Mouse (Mus musculus) G1E (cell line): ENCODE data around the gene Ddb2.

ENCODE experiments used
- CTCF ChIP-seq: IDR thresholded peaks from 2 replicates; pipeline ENCODE4 v1.5.1; 2012; ENCODE audit warnings: low read depth, low read length, inconsistent platforms, mixed read lengths
- GATA1 ChIP-seq: IDR thresholded peaks from 2 replicates; pipeline ENCODE4 v1.6.1; 2012; ENCODE audit warnings: borderline replicate concordance, low read length, inconsistent platforms, mixed read lengths
- POLR2AphosphoS5 ChIP-seq: IDR thresholded peaks from 2 replicates; pipeline ENCODE4 v1.6.1; 2012; ENCODE audit warnings: low read depth, low read length, inconsistent platforms; ENCODE audit not compliant: insufficient replicate concordance

DNA sequence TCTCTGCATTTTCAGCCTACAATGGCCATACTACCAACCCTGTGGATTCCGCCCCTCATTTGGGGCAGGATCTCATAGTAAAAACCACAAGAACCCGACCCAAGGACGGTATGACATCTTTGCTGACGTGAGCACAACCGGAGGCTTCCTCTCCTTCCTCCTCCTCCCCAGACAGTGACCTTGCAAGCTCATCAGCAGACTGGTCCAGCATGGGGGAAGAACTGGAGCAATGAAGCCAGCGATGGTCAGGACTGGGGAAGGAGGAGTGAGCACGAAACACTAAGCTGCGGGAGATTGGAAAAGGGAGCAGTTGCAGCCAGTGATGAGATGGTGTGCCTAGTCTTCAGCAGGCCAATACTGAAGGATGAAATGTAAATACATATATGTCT is 54.8 kb downstream of the Ddb2 start:
- TF ChIP-seq GATA1 (no peak), CTCF (no peak), POLR2AphosphoS5 (no peak)
